Mouse (Mus musculus): Measurements from ENCODE around the gene Nek11. TPM values are rescaled to one million over a fixed set of nuclear protein-coding genes. Genes with fewer than 3 reads are reported as not detected.
A peak's percentile ranks its signal among the peaks of the same experiment; 100 is the strongest.
"Not testable (repeated sequence)": the region's sequence is repeated elsewhere in the genome, so short reads cannot be mapped to it uniquely, and the experiment has no call there.

Nek11 gene
- total RNA-seq, 2 experiments from 2014 or later = 0.08 to 0.23 TPM

GRCm38 (mm10) chr9:105139204-105139603 lies 256.1 kb downstream of the Nek11 start:
- DNase-seq (ENCODE audit: low spot score in 2 of 2) = no peak

DNA sequence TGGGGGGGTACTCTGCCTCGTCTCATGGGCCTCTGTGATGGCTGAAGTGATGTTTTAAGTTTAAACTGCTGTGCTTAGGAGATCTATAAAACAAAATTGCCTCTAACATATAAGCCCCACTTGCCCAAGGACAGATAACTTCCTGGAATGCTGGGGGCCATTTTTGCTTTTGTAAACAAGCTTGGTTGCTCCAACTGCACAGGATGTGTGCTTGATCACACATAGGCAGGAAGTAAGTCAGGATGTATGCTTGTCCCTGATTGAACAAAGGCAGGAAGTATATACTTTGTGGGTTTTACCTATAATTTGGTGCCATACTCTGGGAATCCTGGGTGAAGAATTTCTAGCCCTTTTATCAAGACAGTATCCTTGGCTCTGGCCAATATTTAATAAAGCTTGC lies 258.9 kb downstream of the Nek11 start:
- no peak for DNase-seq (ENCODE audit: low spot score in 2 of 2)

DNA sequence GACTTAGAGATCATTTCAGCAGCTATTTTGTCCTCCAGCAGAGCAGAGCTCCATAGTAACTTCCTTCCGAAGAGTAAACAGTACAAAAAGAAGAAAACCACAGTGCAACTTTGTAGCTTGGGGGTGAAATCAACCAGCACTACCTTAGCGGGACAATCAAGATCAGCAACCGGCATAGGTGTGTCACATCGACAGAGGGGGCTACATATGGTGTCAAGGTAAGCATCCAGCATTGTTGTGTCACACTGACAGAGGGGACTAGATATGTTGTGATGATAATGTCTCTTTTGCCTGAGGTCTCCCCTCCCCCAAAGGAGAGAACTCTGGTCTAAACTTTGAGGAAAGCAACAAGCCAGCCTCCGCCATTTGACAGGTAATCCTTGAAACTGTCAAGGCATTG lies 260.8 kb downstream of the Nek11 start:
- DNase-seq (ENCODE audit: low spot score in 2 of 2) = no peak

GRCm38 (mm10) chr9:105132002-105132367 lies 263.3 kb downstream of the Nek11 start:
- DNase-seq (ENCODE audit: low spot score in 2 of 2) = no peak

GRCm38 (mm10) chr9:105131253-105132001 lies 263.9 kb downstream of the Nek11 start, which contains the start of gene Nudt16:
Gene Nudt16, minus strand, starts transcription at chr9:105131824.
- DNase-seq (ENCODE audit: low spot score in 2 of 2) = peak; percentile 63 to 79

DNA sequence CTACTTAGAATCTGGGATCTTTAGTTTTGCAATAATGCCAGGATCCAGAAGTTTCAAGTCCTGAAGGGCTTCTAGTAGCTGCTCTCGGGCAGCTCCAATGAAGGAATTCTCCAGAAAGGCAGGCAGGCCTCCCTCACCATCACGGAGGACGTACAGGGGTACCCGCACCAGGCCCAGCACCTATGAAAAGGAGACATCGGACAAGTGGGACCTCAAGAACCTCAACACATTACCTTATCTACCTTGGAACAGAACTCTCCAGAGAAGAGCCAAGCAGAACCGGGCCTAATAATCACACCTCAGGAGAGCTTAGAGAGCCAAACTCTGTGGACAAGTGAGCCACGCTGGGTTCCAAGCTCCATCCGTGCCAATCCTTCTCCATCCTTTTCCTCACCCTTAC lies 265.0 kb downstream of the Nek11 start:
- DNase-seq (ENCODE audit: low spot score in 2 of 2) = no peak

DNA sequence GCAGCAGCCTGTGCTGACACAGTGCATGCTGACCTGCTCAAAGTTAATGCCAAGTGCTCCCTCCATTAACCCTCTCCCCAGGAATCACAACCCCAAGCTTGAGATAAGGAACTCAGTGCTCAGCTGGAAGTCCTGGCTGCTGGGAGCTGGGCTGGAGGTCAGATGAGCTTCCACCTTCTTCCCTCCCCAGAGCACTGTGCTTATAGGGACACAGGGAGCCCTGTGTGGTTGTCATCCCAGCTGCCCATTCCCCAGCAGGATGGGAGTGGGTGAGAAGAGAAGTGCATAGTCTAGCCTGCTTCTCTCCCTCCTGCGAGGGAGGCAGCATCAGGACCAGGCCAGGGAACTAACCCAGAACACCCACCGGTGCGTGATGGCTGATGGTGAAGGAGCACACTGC lies 270.1 kb downstream of the Nek11 start:
- not testable (repeated sequence) for DNase-seq (ENCODE audit: low spot score in 2 of 2)

Other genes with a start within 250 kb of the Nek11 start
- gene Aste1, start 132 bp downstream of the Nek11 start, total RNA-seq (2021) = 10 to 100 TPM; 16.1 to 20.3 TPM
- 10 to 100 TPM; 55.2 to 68.1 TPM for gene Atp2c1, start 131.8 kb upstream of the Nek11 start, total RNA-seq (2021)
- gene Pik3r4, start 247.5 kb upstream of the Nek11 start, total RNA-seq (2021) = 10 to 100 TPM; 43.9 to 45.6 TPM

Data from adrenal gland, postnatal 4 days (tissue).